Mouse (Mus musculus) spleen, adult 2 months (tissue): ENCODE results near the gene Xpnpep1.

Experiments
- CTCF ChIP-seq: fragments of 200-500 bp; IDR thresholded peaks from 2 replicates; pipeline ENCODE4 v1.5.1; 2011; ENCODE audit warnings: mild to moderate bottlenecking, inconsistent platforms; ENCODE audit not compliant: insufficient read depth, insufficient read length, insufficient replicate concordance; ENCODE audit errors: extremely low read depth
- POLR2A ChIP-seq: fragments of 200-500 bp; IDR thresholded peaks from 2 replicates; pipeline ENCODE4 v1.6.1; 2011; ENCODE audit warnings: low read depth, low read length, inconsistent platforms

DNA sequence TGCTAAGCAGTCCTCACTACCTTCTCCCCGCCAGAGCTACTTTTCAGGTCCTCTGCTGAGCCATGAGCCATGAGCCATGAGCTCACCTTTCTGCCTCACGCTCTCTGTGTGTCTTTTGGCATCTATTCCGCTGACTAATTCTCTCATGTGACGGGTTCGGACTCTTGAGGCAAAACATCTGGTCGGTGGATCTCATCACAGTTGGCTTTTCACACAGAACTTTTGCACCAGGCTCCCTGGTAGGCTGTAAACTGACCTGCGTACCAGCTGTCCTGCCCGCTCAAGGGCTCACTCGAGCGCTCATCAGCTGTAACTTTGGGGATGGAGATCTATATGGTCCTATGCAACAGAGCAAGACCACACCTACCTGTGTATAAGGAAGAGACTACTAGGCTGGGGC lies 26.9 kb upstream of the Xpnpep1 start:
- TF ChIP-seq POLR2A (no peak), CTCF (no peak)
